Mouse (Mus musculus) liver, postnatal 0 days (tissue): ENCODE data around the gene Vamp5. TPM values are rescaled to one million over a fixed set of nuclear protein-coding genes. Genes with fewer than 3 reads are reported as not detected.

Source experiments
- ATAC-seq: fragments of 200-750 bp; cut with Nextera tagmentation; 2 replicates; pipeline ENCODE4 v1.8.0; 2017; ENCODE audit warnings: mild to moderate bottlenecking, moderate library complexity
- DNase-seq: peaks from one replicate; pipeline ENCODE4 v3.0.0-alpha.2; 2016
- H3K27ac ChIP-seq: fragments of 300-500 bp; sonication (generic); 2 replicates; pipeline ENCODE4 v1.5.1; 2014; ENCODE audit warnings: antibody characterized with exemption, moderate library complexity, mild to moderate bottlenecking, low read depth
- H3K27me3 ChIP-seq: fragments of 300-500 bp; sonication (generic); 2 replicates; pipeline ENCODE4 v1.6.1; 2014; ENCODE audit warnings: low read length, control low read depth, mixed read lengths; ENCODE audit not compliant: insufficient read depth
- H3K36me3 ChIP-seq: fragments of 300-500 bp; sonication (generic); replicated peaks from 2 replicates; pipeline ENCODE4 v1.6.1; 2014; ENCODE audit warnings: mild to moderate bottlenecking, control low read depth, low read length, moderate library complexity, mixed read lengths; ENCODE audit not compliant: insufficient read depth
- H3K4me1 ChIP-seq: fragments of 300-500 bp; sonication (generic); 2 replicates; pipeline ENCODE4 v1.6.1; 2014; ENCODE audit warnings: antibody characterized with exemption, mild to moderate bottlenecking, control low read depth; ENCODE audit not compliant: insufficient read depth
- H3K4me2 ChIP-seq: fragments of 300-500 bp; sonication (generic); 2 replicates; pipeline ENCODE4 v1.6.1; 2014; ENCODE audit warnings: low read depth, mild to moderate bottlenecking, low read length, moderate library complexity, mixed read lengths
- H3K4me3 ChIP-seq: fragments of 300-500 bp; sonication (generic); 2 replicates; pipeline ENCODE4 v1.5.1; 2014; ENCODE audit warnings: low read depth, low read length
- H3K9ac ChIP-seq: fragments of 300-500 bp; sonication (generic); replicated peaks from 2 replicates; pipeline ENCODE4 v1.6.1; 2014; ENCODE audit warnings: mild to moderate bottlenecking, moderate library complexity
- H3K9me3 ChIP-seq: fragments of 300-500 bp; sonication (generic); 2 replicates; pipeline ENCODE4 v1.6.1; 2016; ENCODE audit warnings: mild to moderate bottlenecking, control low read depth, low read length, mixed read lengths
- CTCF ChIP-seq: sonication (generic); IDR thresholded peaks from 2 replicates; pipeline ENCODE4 v1.5.1; 2016; ENCODE audit warnings: antibody characterized with exemption, low read depth
- EP300 ChIP-seq: IDR thresholded peaks from 2 replicates; pipeline ENCODE4 v1.6.1; 2016; ENCODE audit warnings: antibody characterized with exemption, low read depth, mild to moderate bottlenecking
- WGBS: fragments of 180-500 bp; shearing (Covaris S2); extraction: QIAGEN DNeasy Blood & Tissue Kit; methylation state at CpG from one replicate; pipeline ENCODE4 v1.1.7; 2014; ENCODE audit not compliant: insufficient replicate concordance; 5-methylcytosine and 5-hydroxymethylcytosine counted together
- polyA plus RNA-seq: library from polyadenylated mRNA; unstranded; fragments of >200 nt; fragmentation: Nextera tagmentation; extraction: Ambion mirVana; gene quantifications from 2 replicates; pipeline ENCODE4 v1.2.1, GENCODE M21; 2015

The Vamp5 gene
- polyA plus RNA-seq, 1 experiment from 2014 or later: 53.1 TPM

- H3K4me1 ChIP-seq: peaks cover 51% of the 10 kb centered on the region
- H3K36me3 ChIP-seq: peaks cover 41% of the 10 kb centered on the region
- H3K4me2 ChIP-seq: peak overlapping the region; percentile 91
- H3K27ac ChIP-seq: no peak overlapping the region
- H3K9me3 ChIP-seq: no peaks in the 10 kb centered on the region
- no peak overlapping the region for H3K9ac ChIP-seq
- H3K27me3 ChIP-seq: peaks cover 7% of the 10 kb centered on the region
- WGBS: 74% methylated on average over 10 of the region's 10 CpGs
- H3K4me3 ChIP-seq: no peak overlapping the region
- DNase-seq: no peak
- no peak for TF ChIP-seq EP300
- no peak for TF ChIP-seq CTCF
- ATAC-seq: no peak
Observed at GRCm38 (mm10) chr6:72358086-72358764, 22.0 kb downstream of the Vamp5 start.

- H3K9ac ChIP-seq: no peak overlapping the region
- H3K4me1 ChIP-seq: peaks cover 51% of the 10 kb centered on the region
- H3K27me3 ChIP-seq: peaks cover 7% of the 10 kb centered on the region
- WGBS: 65% methylated on average over 5 of the region's 5 CpGs
- TF ChIP-seq EP300 (peak; percentile 82), CTCF (no peak)
- no peak overlapping the region for H3K4me3 ChIP-seq
- H3K9me3 ChIP-seq: no peaks in the 10 kb centered on the region
- no peak for DNase-seq
- H3K4me2 ChIP-seq: peak overlapping the region; percentile 91
- peaks cover 41% of the 10 kb centered on the region for H3K36me3 ChIP-seq
- H3K27ac ChIP-seq: no peak overlapping the region
- no peak for ATAC-seq
Observed at GRCm38 (mm10) chr6:72357164-72358079, 22.8 kb downstream of the Vamp5 start.

- ATAC-seq: peak; percentile 24
- peak overlapping the region; percentile 68 for H3K27ac ChIP-seq
Observed at GRCm38 (mm10) chr6:72356001-72356532, 24.2 kb downstream of the Vamp5 start.

GRCm38 (mm10) chr6:72355066-72355911, 25.0 kb downstream of the Vamp5 start, which contains the start of gene Tmem150a:
Gene Tmem150a (plus strand): TSS chr6:72355447.
- Histone ChIP-seq H3K9me3 (no peaks in the 10 kb centered on the region), H3K4me2 (peak within 1 kb of the TSS; percentile 91), H3K36me3 (peaks cover 47% of the 10 kb centered on the region), H3K4me1 (peaks cover 54% of the 10 kb centered on the region), H3K27ac (peak within 1 kb of the TSS; percentile 68), H3K27me3 (peaks cover 7% of the 10 kb centered on the region), H3K9ac (peak within 1 kb of the TSS; percentile 61), H3K4me3 (peak within 1 kb of the TSS; percentile 69)
- peak; percentile 85 for DNase-seq
- ATAC-seq: peak; percentile 88
- TF ChIP-seq CTCF (peak; percentile 46), EP300 (no peak)
- WGBS: under 1% methylated on average over 69 of the region's 71 CpGs

More at GRCm38 (mm10) chr6:72356001-72356532, 24.2 kb downstream of the Vamp5 start:
- peak overlapping the region; percentile 61 for H3K9ac ChIP-seq
- peak overlapping the region; percentile 91 for H3K4me2 ChIP-seq
- H3K4me3 ChIP-seq: peak overlapping the region; percentile 69
- H3K4me1 ChIP-seq: peaks cover 54% of the 10 kb centered on the region
- DNase-seq: no peak
- H3K27me3 ChIP-seq: peaks cover 7% of the 10 kb centered on the region
- H3K36me3 ChIP-seq: peaks cover 45% of the 10 kb centered on the region
- TF ChIP-seq EP300: no peak
- TF ChIP-seq CTCF: no peak
- H3K9me3 ChIP-seq: no peaks in the 10 kb centered on the region
- WGBS: 54% methylated on average over 6 of the region's 8 CpGs

GRCm38 (mm10) chr6:72354025-72354424, 26.2 kb downstream of the Vamp5 start:
- H3K4me3 ChIP-seq: no peak overlapping the region
- H3K9me3 ChIP-seq: no peaks in the 10 kb centered on the region
- H3K36me3 ChIP-seq: peaks cover 40% of the 10 kb centered on the region
- peaks cover 7% of the 10 kb centered on the region for H3K27me3 ChIP-seq
- DNase-seq (no peak), ATAC-seq (no peak)
- TF ChIP-seq CTCF (no peak), EP300 (no peak)
- 70% methylated on average over 1 of the region's 1 CpGs for WGBS
- peaks cover 59% of the 10 kb centered on the region for H3K4me1 ChIP-seq
- no peak overlapping the region for H3K9ac ChIP-seq
- H3K27ac ChIP-seq: peak overlapping the region; percentile 68
- peak overlapping the region; percentile 91; the same call in 1 of the 2 replicates for H3K4me2 ChIP-seq
